Mouse (Mus musculus) left cerebral cortex, postnatal 10 days (tissue): ENCODE results near the gene Aicda. TPM values are rescaled to one million over a fixed set of nuclear protein-coding genes. Genes with fewer than 3 reads are reported as not detected.

Experiments used
- total RNA-seq, 2 experiments: library from RNA; stranded (reverse); gene quantifications; 2 replicates each; pipeline ENCODE4 v1.2.3; 2021

Gene Aicda
- total RNA-seq, 2 experiments from 2014 or later = not detected

Other genes starting within 250 kb of the Aicda start
- gene M6pr, start 245.1 kb upstream of the Aicda start, total RNA-seq = 10 to 100 TPM; 45.1 to 46.1 TPM
- gene Phc1, start 213.2 kb upstream of the Aicda start, total RNA-seq = 10 to 100 TPM; 69.0 to 76.4 TPM
- gene Rimklb, start 55.0 kb upstream of the Aicda start, total RNA-seq = 100 to 1,000 TPM; 249 to 260 TPM
- gene Mfap5, start 48.0 kb upstream of the Aicda start, total RNA-seq = 1 to 10 TPM in 1 of 2 experiments, under 1 TPM in 1; 0.99 to 2.0 TPM
- 1 to 10 TPM; 1.4 to 1.7 TPM for gene Apobec1, start 48.6 kb downstream of the Aicda start, total RNA-seq
- not detected for gene Gdf3, start 56.3 kb downstream of the Aicda start, total RNA-seq
- gene Dppa3, start 72.6 kb downstream of the Aicda start, total RNA-seq = not detected
- gene Nanog, start 153.7 kb downstream of the Aicda start, total RNA-seq = not detected
- gene Slc2a3, start 247.8 kb downstream of the Aicda start, total RNA-seq = 100 to 1,000 TPM; 127 to 133 TPM